Mouse (Mus musculus) lung, postnatal 0 days (tissue): ENCODE results near the gene Col13a1.

Experiments used
- CTCF ChIP-seq: IDR thresholded peaks from 2 replicates; pipeline ENCODE4 v1.5.1; 2016; ENCODE audit warnings: antibody characterized with exemption, mild to moderate bottlenecking
- EP300 ChIP-seq: IDR thresholded peaks from 2 replicates; pipeline ENCODE4 v1.6.1; 2016; ENCODE audit warnings: antibody characterized with exemption, mild to moderate bottlenecking, control low read depth

GRCm38 (mm10) chr10:61794971-61795370 is 183.9 kb downstream of the Col13a1 start:
- TF ChIP-seq CTCF (no peak), EP300 (no peak)
